Mouse (Mus musculus) midbrain, embryonic 10.5 days (tissue): ENCODE measurements around the gene Ylpm1. TPM values are rescaled to one million over a fixed set of nuclear protein-coding genes. Genes with fewer than 3 reads are reported as not detected.

Source experiments
- DNase-seq: peaks from one replicate; pipeline ENCODE4 v3.0.0-alpha.2; 2017; ENCODE audit warnings: low spot score
- H3K27ac ChIP-seq: fragments of 300-500 bp; sonication (generic); replicated peaks from 2 replicates; pipeline ENCODE4 v1.5.1; 2016; ENCODE audit warnings: mild to moderate bottlenecking
- H3K27me3 ChIP-seq: fragments of 300-500 bp; sonication (generic); 2 replicates; pipeline ENCODE4 v1.6.1; 2016; ENCODE audit warnings: low read depth, mild to moderate bottlenecking; ENCODE audit not compliant: poor library complexity, severe bottlenecking
- H3K36me3 ChIP-seq: fragments of 300-500 bp; sonication (generic); 2 replicates; pipeline ENCODE4 v1.6.1; 2016; ENCODE audit warnings: mild to moderate bottlenecking, moderate library complexity
- H3K4me1 ChIP-seq: fragments of 300-500 bp; sonication (generic); 2 replicates; pipeline ENCODE4 v1.6.1; 2016
- H3K4me3 ChIP-seq: fragments of 300-500 bp; sonication (generic); 2 replicates; pipeline ENCODE4 v1.5.1; 2016; ENCODE audit warnings: mild to moderate bottlenecking, moderate library complexity
- H3K9me3 ChIP-seq: fragments of 300-500 bp; sonication (generic); replicated peaks from 2 replicates; pipeline ENCODE4 v1.6.1; 2016; ENCODE audit warnings: mild to moderate bottlenecking
- WGBS: fragments of 180-500 bp; shearing (Covaris S2); methylation state at CpG from one replicate; pipeline ENCODE4 v1.1.7; 2016; 5-methylcytosine and 5-hydroxymethylcytosine counted together
- polyA plus RNA-seq: library from polyadenylated mRNA; unstranded; fragments of >200 nt; fragmentation: Nextera tagmentation; extraction: Ambion mirVana; gene quantifications from 2 replicates; pipeline ENCODE4 v1.2.1, GENCODE M21; 2016

The Ylpm1 gene
- polyA plus RNA-seq, result 30.9 and 33.6 TPM in 2 replicates

DNA sequence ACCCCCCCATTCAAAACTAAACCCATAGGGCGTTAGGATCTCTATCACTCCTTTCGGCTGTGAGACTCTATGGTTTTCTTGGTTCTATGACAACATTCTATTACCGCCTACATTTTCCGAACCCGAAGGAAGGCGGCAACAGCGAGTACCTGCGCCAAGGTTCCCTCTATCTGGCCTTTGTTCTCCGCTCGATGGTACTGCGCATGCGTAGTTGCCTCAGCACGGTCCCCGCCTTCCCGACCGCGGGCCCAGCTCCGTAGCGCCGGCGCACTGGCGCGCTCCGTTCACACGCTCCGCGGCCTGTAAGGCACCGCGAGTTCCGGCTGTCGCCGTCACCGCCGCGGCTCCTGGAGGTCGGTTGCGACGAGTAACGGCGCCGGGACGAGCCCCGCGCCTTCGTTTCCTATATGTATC lies at the start of gene Ylpm1:
Ylpm1 (plus strand) TSS at position 239 of the 414 bp plus-strand sequence.
- peak; percentile 96 for DNase-seq
- Histone ChIP-seq H3K27me3 (no peaks in the 10 kb centered on the region), H3K27ac (peak within 1 kb of the TSS; percentile 97), H3K4me1 (peaks cover 25% of the 10 kb centered on the region), H3K4me3 (peak within 1 kb of the TSS; percentile 98), H3K9me3 (0 out of 2 replicates have a peak, but pooled peaks cover 6% of the 10 kb centered on the region), H3K36me3 (peaks cover 25% of the 10 kb centered on the region)
- under 1% methylated on average over 45 of the region's 45 CpGs for WGBS

DNA sequence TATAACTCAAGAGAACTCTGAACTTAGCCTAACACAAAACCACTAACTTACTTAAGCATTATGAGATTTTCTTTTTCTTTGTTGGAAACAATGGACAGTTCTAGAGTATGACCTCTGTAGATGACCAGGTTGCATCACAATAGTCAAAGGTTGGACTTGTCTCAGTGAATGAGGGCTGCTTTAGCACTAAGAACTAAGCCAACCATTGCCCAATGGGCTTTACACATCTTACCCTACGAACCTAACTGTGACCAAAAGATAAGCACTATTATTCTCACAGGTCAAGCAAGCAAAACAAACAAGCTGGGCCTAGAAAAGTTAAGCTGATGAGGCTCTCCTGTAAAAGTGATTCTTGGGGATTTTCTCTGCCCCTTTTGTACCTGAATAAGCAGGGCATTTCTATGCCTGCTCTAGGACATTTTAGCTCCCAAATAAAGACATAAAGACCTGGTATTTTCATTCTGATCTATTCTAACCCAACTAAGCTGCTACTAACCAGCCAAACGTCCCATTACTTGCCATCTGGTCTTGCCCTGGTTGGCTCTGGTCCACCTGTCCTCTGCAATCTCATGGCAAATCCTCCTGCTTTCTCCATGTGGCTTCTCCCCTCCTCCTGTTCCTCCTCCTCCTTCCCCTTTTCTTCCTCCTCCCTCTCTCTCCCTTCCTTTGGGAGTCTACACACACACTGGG lies 48.1 kb upstream of the Ylpm1 start:
- Histone ChIP-seq H3K27me3 (no peaks in the 10 kb centered on the region), H3K27ac (no peak overlapping the region), H3K4me1 (no peaks in the 10 kb centered on the region), H3K4me3 (no peak overlapping the region), H3K36me3 (peaks cover 63% of the 10 kb centered on the region), H3K9me3 (no peaks in the 10 kb centered on the region)
- no peak for DNase-seq
- WGBS, result 84% methylated on average over 2 of the region's 2 CpGs

- 92% methylated on average over 6 of the region's 6 CpGs for WGBS
- Histone ChIP-seq H3K27me3 (no peaks in the 10 kb centered on the region), H3K4me3 (no peak overlapping the region), H3K4me1 (no peaks in the 10 kb centered on the region), H3K9me3 (no peaks in the 10 kb centered on the region), H3K27ac (no peak overlapping the region), H3K36me3 (peaks cover 60% of the 10 kb centered on the region)
- DNase-seq, result no peak
Observed at GRCm38 (mm10) chr12:84948584-84949285, 47.4 kb upstream of the Ylpm1 start.

GRCm38 (mm10) chr12:84950763-84951162 lies 45.4 kb upstream of the Ylpm1 start:
- Histone ChIP-seq H3K27me3 (no peaks in the 10 kb centered on the region), H3K4me1 (no peaks in the 10 kb centered on the region), H3K36me3 (peaks cover 52% of the 10 kb centered on the region), H3K9me3 (no peaks in the 10 kb centered on the region), H3K27ac (no peak overlapping the region), H3K4me3 (no peak overlapping the region)
- no peak for DNase-seq
- 96% methylated on average over 6 of the region's 6 CpGs for WGBS

DNA sequence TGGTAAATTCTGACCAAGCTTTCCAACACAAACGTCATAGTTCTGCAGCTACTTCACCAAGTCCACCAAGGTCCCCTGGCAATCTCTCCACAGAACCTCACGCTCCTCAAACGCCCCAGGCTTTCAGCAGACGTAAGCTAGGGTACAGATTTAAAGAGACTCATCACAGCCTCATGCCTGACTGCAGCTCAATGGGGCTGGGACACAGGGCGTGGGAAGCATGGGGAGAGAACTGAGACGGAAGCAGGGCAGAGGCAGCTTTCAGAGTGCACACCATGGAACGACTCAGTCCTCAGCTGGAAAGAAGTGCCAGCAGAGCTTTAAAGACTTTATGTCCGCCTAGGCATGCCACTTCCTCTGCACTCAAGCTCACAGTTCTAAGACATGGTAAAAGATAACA lies 44.6 kb upstream of the Ylpm1 start:
- Histone ChIP-seq H3K27me3 (no peaks in the 10 kb centered on the region), H3K36me3 (peaks cover 55% of the 10 kb centered on the region), H3K27ac (no peak overlapping the region), H3K4me1 (no peaks in the 10 kb centered on the region), H3K4me3 (no peak overlapping the region), H3K9me3 (no peaks in the 10 kb centered on the region)
- WGBS, result 63% methylated on average over 8 of the region's 8 CpGs
- no peak for DNase-seq

GRCm38 (mm10) chr12:84952351-84952750 lies 43.8 kb upstream of the Ylpm1 start:
- Histone ChIP-seq H3K27ac (no peak overlapping the region), H3K9me3 (no peaks in the 10 kb centered on the region), H3K4me3 (no peak overlapping the region), H3K27me3 (no peaks in the 10 kb centered on the region), H3K36me3 (peaks cover 47% of the 10 kb centered on the region), H3K4me1 (no peaks in the 10 kb centered on the region)
- no peak for DNase-seq
- WGBS, result 81% methylated on average over 1 of the region's 1 CpGs

DNA sequence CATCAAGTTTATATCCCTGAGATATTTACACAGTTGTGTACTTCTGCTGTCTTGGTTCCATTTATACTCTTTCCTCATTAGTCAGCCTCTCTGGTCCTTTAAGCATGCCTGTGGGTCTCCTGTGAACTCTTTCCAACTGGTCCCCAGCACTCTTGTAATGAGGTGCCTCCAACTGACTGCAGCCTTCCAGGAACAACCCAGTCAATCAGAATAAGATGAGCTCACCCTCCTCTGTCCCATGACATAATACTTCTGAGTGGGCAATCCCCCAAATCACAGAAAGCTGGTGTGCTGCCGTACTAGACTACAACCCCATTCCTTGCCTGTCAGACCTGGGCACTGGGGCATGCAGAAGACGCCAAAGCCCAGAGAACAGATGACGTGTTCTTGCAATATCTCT lies 39.8 kb upstream of the Ylpm1 start:
- Histone ChIP-seq H3K9me3 (no peaks in the 10 kb centered on the region), H3K4me3 (no peak overlapping the region), H3K27me3 (no peaks in the 10 kb centered on the region), H3K4me1 (no peaks in the 10 kb centered on the region), H3K36me3 (peaks cover 30% of the 10 kb centered on the region), H3K27ac (no peak overlapping the region)
- DNase-seq, result no peak
- 96% methylated on average over 3 of the region's 3 CpGs for WGBS

GRCm38 (mm10) chr12:84958794-84959356 lies 37.2 kb upstream of the Ylpm1 start:
- no peak overlapping the region for H3K4me3 ChIP-seq
- H3K27me3 ChIP-seq, result no peaks in the 10 kb centered on the region
- WGBS, result 85% methylated on average over 1 of the region's 1 CpGs
- peaks cover 30% of the 10 kb centered on the region for H3K36me3 ChIP-seq
- H3K27ac ChIP-seq, result no peak overlapping the region
- DNase-seq, result no peak
- no peaks in the 10 kb centered on the region for H3K4me1 ChIP-seq
- H3K9me3 ChIP-seq, result no peaks in the 10 kb centered on the region

GRCm38 (mm10) chr12:84962606-84963005 lies 33.5 kb upstream of the Ylpm1 start:
- no peaks in the 10 kb centered on the region for H3K27me3 ChIP-seq
- WGBS, result 85% methylated on average over 7 of the region's 7 CpGs
- peaks cover 21% of the 10 kb centered on the region for H3K36me3 ChIP-seq
- no peak overlapping the region for H3K4me3 ChIP-seq
- no peak for DNase-seq
- no peaks in the 10 kb centered on the region for H3K4me1 ChIP-seq
- H3K9me3 ChIP-seq, result no peaks in the 10 kb centered on the region
- no peak overlapping the region for H3K27ac ChIP-seq

GRCm38 (mm10) chr12:84968831-84969655 lies 27.1 kb upstream of the Ylpm1 start:
- DNase-seq, result no peak
- H3K4me3 ChIP-seq, result peak overlapping the region; percentile 91
- WGBS, result 85% methylated on average over 16 of the region's 16 CpGs
- no peaks in the 10 kb centered on the region for H3K9me3 ChIP-seq
- H3K4me1 ChIP-seq, result peaks cover 18% of the 10 kb centered on the region
- no peak overlapping the region for H3K27ac ChIP-seq
- no peaks in the 10 kb centered on the region for H3K27me3 ChIP-seq
- H3K36me3 ChIP-seq, result peaks cover 22% of the 10 kb centered on the region

DNA sequence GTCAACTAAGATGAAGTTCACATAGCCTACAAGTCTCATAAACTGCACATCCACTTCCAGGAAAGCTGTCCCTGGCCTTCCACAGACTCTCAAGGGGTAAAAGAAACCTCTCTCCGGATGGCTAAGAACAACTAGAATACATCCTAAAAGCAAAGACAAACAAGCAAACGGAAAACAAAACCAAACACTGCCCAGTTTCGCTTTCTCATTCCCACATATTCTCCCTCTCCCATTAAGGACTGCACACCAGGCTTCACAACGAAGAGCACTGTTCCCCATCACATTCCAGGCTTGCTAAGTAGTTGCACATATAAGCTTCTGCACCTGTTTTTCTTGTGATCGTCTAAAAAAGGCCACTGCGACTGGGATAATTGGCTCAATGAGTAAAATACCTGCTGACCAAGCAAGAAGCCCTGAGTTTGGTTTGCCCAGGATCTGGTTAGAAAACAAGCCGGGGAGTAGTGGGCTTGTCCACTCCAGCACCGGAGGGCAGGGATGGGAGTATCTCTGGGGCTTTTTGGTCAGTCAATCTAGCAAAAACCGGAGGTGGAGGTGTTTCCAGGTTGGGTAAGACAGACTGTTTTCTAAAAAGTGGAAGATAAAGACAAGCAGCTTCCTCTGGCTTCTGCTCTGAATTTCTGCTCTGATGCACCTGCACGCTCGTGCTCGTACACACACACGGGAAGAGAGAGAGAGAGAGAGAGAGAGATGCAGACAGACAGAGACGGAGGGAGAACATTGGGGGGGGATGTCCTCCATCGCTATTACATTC lies 26.3 kb upstream of the Ylpm1 start:
- peaks cover 24% of the 10 kb centered on the region for H3K36me3 ChIP-seq
- H3K4me1 ChIP-seq, result peaks cover 18% of the 10 kb centered on the region
- no peak for DNase-seq
- H3K4me3 ChIP-seq, result peak overlapping the region; percentile 91
- 28% methylated on average over 15 of the region's 15 CpGs for WGBS
- no peaks in the 10 kb centered on the region for H3K27me3 ChIP-seq
- H3K9me3 ChIP-seq, result no peaks in the 10 kb centered on the region
- peak overlapping the region; percentile 88 for H3K27ac ChIP-seq
